Mouse (Mus musculus) cerebellum, postnatal 36 days (tissue): Measurements from ENCODE around the gene Prl3b1.

Experiments
- DNase-seq, 2 experiments: peaks; one replicate each; pipeline ENCODE4 v3.0.0; 2021 to 2022; ENCODE audit warnings: mixed read lengths in 2 of 2

Gene Prl3b1

DNA sequence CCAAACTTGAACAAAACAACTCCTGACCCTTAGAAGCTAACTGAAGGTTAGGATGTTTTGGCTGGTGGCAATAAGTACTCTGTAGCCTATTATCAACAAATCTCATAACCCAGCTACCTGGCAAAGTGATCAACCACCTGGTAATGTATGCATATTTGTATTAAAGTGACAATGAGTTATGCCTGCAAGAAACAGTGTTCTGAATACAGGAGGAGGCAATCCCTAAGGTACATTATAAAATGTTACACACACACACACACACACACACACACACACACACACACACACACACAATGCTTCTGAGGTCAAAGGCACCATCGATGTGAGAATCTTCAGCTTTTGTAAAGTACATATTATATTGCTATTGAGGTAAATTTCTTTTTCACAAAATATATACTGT lies at the start of gene Prl3b1:
Gene Prl3b1 (plus strand): TSS at position 301 of the 400 bp plus-strand sequence.
- no peak for DNase-seq

GRCm38 (mm10) chr13:27196359-27196758 lies 45.3 kb upstream of the Prl3b1 start, which contains the start of gene Prl3c1:
Gene Prl3c1 (plus strand): TSS chr13:27196659.
- DNase-seq = no peak

DNA sequence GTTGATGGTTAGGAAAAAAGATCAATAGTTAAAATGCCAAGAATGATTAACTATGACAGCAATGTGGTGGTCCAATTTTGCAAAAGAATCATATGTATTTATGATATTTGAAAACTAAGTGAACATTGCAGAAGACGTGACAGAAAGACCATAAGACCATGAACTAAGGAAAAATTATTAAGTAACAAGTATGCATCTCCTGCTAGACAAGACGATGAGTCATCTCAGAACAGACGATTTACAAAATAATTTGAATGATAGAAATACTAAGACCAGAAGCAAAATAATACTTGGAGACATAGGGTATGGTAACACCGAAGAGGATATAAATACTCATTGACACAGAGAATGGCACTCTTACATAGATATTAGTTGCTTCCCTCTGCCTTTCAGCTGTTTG lies 17.5 kb downstream of the Prl3b1 start, which contains the start of gene Prl3a1:
Gene Prl3a1 (plus strand): TSS at position 301 of the 400 bp plus-strand sequence.
- DNase-seq = no peak
